Mouse (Mus musculus) megakaryocyte, adult 5-6 weeks (primary cell): ENCODE results near the gene Bcl7a. TPM values are rescaled to one million over a fixed set of nuclear protein-coding genes. Genes with fewer than 3 reads are reported as not detected.
A peak's percentile ranks its signal among the peaks of the same experiment; 100 is the strongest.

ENCODE experiments used
- ATAC-seq: 2 replicates; pipeline ENCODE4 v1.8.0; 2016; ENCODE audit warnings: mild to moderate bottlenecking, inconsistent platforms; ENCODE audit not compliant: poor library complexity, severe bottlenecking
- total RNA-seq, 2 experiments: library from RNA; stranded (forward) in 1 of 2; stranded (reverse) in 1 of 2; fragments of 153-499, 151-499 nt in 1 of 2; fragments of 221-1000, 200-1000 nt in 1 of 2; gene quantifications; 2 replicates each; pipeline versions ENCODE4 v1.2.3 to v1.2.4; 2015 to 2017

Gene Bcl7a
- total RNA-seq, 2 experiments from 2014 or later: 3.8 TPM

- no peak for ATAC-seq
Measured at GRCm38 (mm10) chr5:123326751-123327148, 16.9 kb upstream of the Bcl7a start.

DNA sequence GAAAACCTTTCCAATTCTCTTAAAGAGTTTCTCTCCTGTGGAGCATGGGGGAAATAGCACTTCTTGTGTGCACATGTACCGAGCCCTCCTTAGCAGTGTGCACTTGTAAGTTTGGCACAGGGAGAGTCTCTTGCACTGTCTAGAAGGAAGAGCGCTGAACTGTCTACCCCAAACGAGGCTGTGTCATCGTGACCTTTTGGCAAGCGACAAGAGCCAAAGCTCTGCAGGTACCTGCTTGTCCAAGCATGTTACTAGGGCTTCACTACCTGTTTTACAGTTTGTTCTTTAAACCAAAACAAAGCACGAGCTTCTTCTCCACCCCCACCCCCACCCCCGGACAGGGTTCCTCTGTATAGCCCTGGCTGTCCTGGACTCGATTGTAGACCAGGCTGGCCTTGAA is 15.9 kb upstream of the Bcl7a start:
- no peak for ATAC-seq

- no peak for ATAC-seq
Measured at GRCm38 (mm10) chr5:123333566-123333965, 10.1 kb upstream of the Bcl7a start.

DNA sequence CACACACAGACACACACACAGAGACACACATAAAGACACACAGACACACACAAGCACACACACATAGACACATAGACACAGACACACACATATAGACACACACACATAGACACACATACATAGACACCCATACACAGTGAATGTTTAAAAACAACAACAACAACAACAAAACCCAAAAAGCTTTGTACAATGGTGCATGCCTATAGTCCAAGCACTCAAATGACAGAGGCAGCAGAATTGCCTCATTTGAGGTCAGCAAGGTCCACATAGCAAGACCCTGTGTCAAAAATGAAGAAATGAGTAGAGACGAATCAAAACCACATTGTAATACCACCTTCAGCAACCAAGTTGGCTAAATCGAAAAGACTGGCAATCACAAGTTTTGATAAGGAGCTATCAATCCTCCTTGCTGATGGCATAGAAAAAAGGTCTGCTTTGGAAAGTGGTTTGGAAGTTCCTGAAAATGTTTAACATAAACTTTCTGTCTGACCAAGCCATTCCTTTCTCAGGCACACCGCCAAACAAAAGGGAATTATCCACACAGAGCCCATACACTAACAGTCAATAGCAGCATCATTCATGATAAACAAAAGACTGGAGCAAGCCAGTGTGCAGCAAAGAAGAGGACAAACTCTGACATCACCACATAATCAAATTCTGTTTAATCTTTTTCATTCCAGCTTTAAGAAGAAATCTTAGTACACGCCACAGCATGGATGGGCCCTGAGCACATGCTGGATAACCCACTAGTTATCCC is 7.3 kb upstream of the Bcl7a start:
- no peak for ATAC-seq

DNA sequence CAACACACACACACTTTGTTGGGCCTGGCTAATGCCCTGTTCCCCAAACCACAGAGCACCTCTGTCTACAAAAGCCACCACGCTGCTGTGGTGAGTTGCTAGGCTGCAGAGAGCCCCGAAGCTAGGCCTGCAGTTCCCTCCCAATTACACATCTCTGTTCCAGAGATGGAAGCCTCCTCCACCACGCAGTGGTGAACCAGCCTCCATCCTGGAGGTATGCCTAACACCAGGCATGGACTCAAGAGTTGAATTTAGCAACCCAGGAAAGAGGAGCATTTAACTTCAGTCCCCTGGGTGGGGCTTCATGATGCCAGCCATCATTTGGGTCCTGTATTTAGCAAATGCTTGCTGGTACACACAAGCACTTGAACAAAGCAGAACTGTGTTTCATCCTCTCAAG is 5.2 kb upstream of the Bcl7a start:
- ATAC-seq: no peak

DNA sequence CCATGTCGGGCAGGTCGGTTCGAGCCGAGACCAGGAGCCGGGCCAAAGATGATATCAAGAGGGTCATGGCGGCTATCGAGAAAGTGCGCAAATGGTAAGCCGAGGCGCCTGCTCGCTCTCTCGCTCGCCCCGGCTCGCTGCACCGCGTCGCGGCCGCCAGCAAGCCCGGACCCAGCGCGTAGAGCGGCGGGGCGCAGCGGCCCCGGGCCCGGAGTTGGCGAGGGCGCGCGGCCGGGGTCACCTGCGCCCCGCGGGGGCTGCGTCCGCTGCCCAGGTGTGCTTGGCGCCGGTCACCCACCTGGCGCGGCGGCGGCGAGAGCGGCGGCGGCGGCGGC is 961 bp downstream of the Bcl7a start:
- ATAC-seq: 0 out of 2 replicates have a peak, but pooled peaks have one; percentile 6

DNA sequence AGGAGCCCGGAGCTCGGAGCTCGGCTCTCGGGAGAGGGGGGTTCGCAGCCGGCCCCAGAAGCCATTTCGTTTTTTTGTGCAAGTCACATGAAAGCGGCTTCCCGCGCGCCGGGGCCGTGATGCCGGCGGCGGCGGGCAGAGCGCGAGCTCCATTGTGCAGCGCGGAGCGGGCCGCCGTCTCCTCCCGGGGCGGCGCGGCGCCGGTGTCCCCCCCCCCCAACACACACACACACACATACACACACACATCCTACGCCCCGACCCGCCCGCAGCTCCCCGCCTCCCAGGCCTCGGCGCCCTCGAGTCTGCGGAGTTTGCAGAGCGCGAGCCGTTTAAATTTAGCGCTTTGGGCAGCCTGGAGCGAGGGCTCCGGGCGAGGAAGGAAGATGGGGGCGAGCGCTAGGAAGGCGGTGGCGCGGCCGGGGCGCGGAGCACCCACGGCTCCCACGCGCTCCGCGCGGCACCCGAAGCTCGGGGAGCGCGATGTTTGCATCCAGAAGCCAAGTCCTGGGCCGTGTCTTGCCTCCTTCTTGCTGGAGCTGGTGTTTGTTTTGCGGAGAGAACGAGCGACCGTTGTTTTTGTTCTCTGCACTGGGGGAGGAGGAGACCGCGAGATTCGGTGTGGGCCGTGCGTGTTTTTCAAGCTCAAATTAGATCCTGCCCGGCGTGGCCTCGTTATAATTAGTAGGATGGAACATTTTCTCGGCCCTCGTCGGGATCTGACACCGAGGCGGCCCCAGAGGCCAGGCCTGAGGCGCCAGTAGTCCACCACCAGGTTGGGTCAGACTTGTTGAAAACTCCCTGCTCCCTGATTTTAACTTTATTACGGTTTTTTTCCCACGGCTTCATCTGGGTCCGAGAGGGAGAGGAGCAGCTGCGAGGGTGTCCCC is 1.6 kb downstream of the Bcl7a start:
- ATAC-seq: peak; percentile 45

DNA sequence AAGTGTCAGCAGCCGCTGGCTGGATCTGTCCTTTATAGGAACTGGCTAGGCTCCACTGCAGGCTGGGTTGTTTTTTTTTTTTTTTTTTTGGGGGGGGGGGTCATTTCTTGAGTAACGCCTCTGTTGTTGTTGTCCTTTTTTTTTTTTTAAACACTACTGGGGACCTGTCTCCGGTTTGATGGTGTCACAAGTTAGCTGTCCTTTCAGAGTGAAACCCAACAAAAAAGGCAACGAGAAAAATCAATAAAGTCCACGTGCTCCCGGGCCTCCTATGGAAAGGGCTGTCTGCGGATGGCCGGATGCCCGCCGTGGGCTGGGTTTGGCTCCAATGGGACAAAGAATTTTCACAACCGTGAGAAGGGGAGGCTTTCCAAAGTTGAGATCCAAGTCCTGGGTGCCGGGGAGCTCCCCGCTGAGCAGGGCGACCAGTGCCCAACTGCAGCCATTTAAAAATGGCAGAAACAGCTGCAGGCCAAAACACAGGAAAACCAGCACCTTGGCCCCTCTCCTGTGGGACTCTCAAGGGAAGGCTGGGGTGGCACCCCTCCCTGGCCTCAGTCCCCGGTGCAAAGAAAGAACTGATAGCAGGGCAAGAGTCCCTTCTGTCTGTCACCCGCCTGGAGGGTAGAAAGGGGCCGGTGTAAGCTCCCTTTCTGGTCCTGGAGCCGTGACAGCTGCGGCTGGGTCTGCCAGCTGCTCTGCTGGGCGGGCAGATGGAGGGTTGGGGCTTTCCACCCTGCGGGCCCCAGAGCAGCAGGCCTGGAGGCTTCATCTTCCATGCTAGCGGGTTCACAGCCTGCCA is 2.4 kb downstream of the Bcl7a start:
- ATAC-seq: no peak

DNA sequence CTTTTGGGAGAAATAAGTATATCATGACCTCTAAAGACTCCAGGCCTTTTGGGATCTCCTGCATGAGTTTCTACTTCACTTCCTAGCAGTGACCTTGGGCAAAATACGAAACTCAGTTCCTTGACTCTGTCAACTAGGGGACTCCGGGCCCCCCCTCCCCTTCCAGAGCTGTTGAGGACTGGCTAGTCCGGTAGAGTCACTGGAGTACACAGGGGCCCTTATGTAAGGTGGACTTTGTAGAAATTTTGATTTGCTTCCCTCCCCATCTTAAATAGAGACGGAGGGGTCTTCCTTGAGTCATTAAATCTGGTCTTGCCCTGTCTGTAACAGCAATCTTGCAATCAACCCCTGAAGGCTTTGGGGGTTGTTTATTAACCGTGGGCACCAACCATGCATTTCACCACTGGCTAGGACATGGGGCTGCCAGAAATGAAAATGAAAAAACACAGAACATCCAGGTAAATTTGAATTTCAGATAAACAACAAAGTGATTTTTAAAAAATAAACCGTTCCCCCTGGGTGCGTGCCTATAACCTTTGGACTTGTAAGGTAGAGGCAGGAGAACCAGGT is 3.2 kb downstream of the Bcl7a start:
- no peak for ATAC-seq

- ATAC-seq: no peak
Measured at GRCm38 (mm10) chr5:123347985-123348384, 4.4 kb downstream of the Bcl7a start.

- 0 out of 2 replicates have a peak, but pooled peaks have one; percentile 7 for ATAC-seq
Measured at GRCm38 (mm10) chr5:123350386-123350785, 6.8 kb downstream of the Bcl7a start.

DNA sequence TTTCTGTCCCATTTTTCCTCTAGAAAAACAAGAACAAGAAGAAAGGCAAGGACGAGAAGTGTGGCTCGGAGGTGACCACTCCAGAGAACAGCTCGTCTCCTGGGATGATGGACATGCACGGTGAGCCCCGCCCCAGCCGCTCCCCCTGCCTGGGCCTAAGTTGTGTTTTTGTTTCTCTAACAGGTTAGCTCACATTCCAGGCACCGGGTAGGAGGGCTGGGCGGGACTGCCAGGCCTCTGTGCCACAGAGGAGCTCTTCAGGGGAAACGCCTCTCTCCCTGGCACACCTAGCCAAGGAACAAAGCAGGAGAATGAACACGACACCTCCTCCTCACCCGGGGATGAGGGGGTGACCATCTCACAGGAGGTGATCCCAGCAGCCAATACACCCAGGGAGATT is 12.3 kb downstream of the Bcl7a start:
- no peak for ATAC-seq

GRCm38 (mm10) chr5:123357253-123357652 is 13.6 kb downstream of the Bcl7a start:
- ATAC-seq: no peak

GRCm38 (mm10) chr5:123359431-123359830 is 15.8 kb downstream of the Bcl7a start:
- ATAC-seq: no peak

- no peak for ATAC-seq
Measured at GRCm38 (mm10) chr5:123362911-123363310, 19.3 kb downstream of the Bcl7a start.

DNA sequence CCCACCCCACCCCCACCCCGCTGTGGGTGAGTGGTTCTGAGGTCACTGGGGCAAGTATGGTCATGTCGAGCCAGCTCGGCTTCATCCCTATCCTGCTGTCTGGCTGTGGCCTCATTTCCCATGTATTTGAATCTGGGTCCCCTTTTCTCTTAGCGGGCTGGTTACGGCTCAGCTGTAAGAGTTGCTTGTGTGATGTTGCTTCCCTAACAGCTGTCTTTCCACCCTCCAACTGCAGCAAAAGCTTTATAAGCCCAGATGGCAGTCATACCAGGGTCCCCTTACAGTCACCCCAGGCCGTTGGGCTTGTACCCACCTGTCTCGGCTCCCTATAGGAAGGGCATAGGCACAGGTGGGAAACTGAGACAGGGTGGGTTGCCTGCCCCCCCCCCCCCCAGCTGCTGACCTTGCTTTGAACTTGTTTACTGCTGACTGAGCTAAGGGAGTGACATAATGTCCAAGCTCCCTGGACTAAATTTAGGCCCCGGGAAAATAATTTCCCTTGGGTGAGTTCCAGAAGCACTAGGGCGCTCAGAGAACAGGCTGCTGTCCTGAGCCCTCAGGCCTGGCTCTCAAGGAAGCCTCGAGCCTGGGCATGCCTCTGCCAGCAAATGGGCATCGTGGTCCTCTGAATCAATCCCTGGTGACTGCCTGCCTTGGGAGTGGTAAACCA is 20.8 kb downstream of the Bcl7a start:
- ATAC-seq: no peak

- peak; percentile 86 for ATAC-seq
Measured at GRCm38 (mm10) chr5:123368869-123369488, 25.3 kb downstream of the Bcl7a start.

GRCm38 (mm10) chr5:123370049-123370448 is 26.4 kb downstream of the Bcl7a start:
- ATAC-seq: no peak

- no peak for ATAC-seq
Measured at GRCm38 (mm10) chr5:123375262-123375661, 31.6 kb downstream of the Bcl7a start.
